Mouse (Mus musculus) thymus, postnatal 0 days (tissue): ENCODE data around the gene Dclk2. TPM values are rescaled to one million over a fixed set of nuclear protein-coding genes. Genes with fewer than 3 reads are reported as not detected.

Experiments
- DNase-seq: peaks from one replicate; pipeline ENCODE4 v3.0.0-alpha.2; 2015; ENCODE audit warnings: low spot score
- polyA plus RNA-seq: library from polyadenylated mRNA; unstranded; fragments of >200 nt; fragmentation: Nextera tagmentation; extraction: Ambion mirVana; gene quantifications from 2 replicates; pipeline ENCODE4 v1.2.1, GENCODE M21; 2015

The Dclk2 gene
- polyA plus RNA-seq, 1 experiment from 2014 or later, result 15.5 TPM

GRCm38 (mm10) chr3:86894491-86894890, 26.2 kb downstream of the Dclk2 start:
- no peak for DNase-seq

- no peak for DNase-seq
These were observed 33.1 kb downstream of the Dclk2 start for GRCm38 (mm10) chr3:86887512-86887911.

GRCm38 (mm10) chr3:86885180-86885579, 35.5 kb downstream of the Dclk2 start:
- no peak for DNase-seq

- DNase-seq, result no peak
These were observed 36.2 kb downstream of the Dclk2 start for GRCm38 (mm10) chr3:86884481-86884880.

GRCm38 (mm10) chr3:86883985-86884384, 36.7 kb downstream of the Dclk2 start:
- no peak for DNase-seq

- DNase-seq, result no peak
These were observed 44.7 kb downstream of the Dclk2 start for GRCm38 (mm10) chr3:86875912-86876311.

- no peak for DNase-seq
These were observed 47.5 kb downstream of the Dclk2 start for GRCm38 (mm10) chr3:86873092-86873600.

GRCm38 (mm10) chr3:86870952-86871351, 49.7 kb downstream of the Dclk2 start:
- no peak for DNase-seq

GRCm38 (mm10) chr3:86870411-86870810, 50.2 kb downstream of the Dclk2 start:
- no peak for DNase-seq

- DNase-seq, result no peak
These were observed 51.9 kb downstream of the Dclk2 start for GRCm38 (mm10) chr3:86868721-86869120.

GRCm38 (mm10) chr3:86863327-86864008, 57.2 kb downstream of the Dclk2 start:
- DNase-seq, result no peak

GRCm38 (mm10) chr3:86862939-86863311, 57.7 kb downstream of the Dclk2 start:
- no peak for DNase-seq

GRCm38 (mm10) chr3:86862245-86862938, 58.3 kb downstream of the Dclk2 start:
- DNase-seq, result no peak

- DNase-seq, result no peak
These were observed 60.9 kb downstream of the Dclk2 start for GRCm38 (mm10) chr3:86859791-86860190.

- DNase-seq, result no peak
These were observed 62.0 kb downstream of the Dclk2 start for GRCm38 (mm10) chr3:86858699-86859098.

GRCm38 (mm10) chr3:86857833-86858398, 62.7 kb downstream of the Dclk2 start:
- no peak for DNase-seq

- no peak for DNase-seq
These were observed 67.8 kb downstream of the Dclk2 start for GRCm38 (mm10) chr3:86852867-86853266.

- no peak for DNase-seq
These were observed 69.5 kb downstream of the Dclk2 start for GRCm38 (mm10) chr3:86851131-86851530.

GRCm38 (mm10) chr3:86850394-86851030, 70.1 kb downstream of the Dclk2 start:
- no peak for DNase-seq

- DNase-seq, result no peak
These were observed 71.3 kb downstream of the Dclk2 start for GRCm38 (mm10) chr3:86849337-86849736.

GRCm38 (mm10) chr3:86847536-86847935, 73.1 kb downstream of the Dclk2 start:
- no peak for DNase-seq

- DNase-seq, result no peak
These were observed 74.6 kb downstream of the Dclk2 start for GRCm38 (mm10) chr3:86846036-86846435.
